Mouse (Mus musculus): ENCODE measurements around the gene Ube2t.

DNA sequence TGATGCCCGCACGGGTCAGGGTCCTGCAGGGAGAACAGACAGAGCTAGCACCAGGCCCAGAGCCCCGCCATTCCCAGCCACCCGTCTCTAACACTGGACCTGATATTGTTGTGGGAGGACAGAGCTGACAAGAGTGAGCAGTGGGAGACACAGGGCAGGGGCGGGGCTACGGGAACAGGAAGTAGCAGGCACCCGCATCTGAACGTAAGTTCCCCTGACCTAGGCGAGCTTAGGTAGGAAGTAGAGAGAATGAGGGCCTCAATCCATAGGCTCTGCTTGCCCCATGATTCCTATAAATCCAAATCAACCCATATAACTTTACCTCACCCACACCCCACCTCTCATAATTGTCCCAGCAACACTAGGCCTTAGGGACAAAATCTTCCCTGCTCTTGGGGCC is 38.2 kb downstream of the Ube2t start:
- TF ChIP-seq FLI1 (IDR thresholded peaks at IDR 0.05; ENCODE audit: low read length) (no peak), GATA1 (IDR thresholded peaks at IDR 0.05; ENCODE audit: borderline replicate concordance, low read length) (no peak)
